Mouse (Mus musculus) layer of hippocampus, postnatal 36 days (tissue): ENCODE measurements at regions not wholly inside any gene's neighbourhood (a gene's known extent, or its start where the extent isn't known, plus 50 kb on each side); places are given as distances from the start of the nearest gene placed in this dataset.
"Not testable (repeated sequence)": the region's sequence is repeated elsewhere in the genome, so short reads cannot be mapped to it uniquely, and the experiment has no call there.

Source experiments
- DNase-seq, 2 experiments: peaks; one replicate each; pipeline ENCODE4 v3.0.0; 2022

GRCm38 (mm10) chr4:89621260-89621659 is 58.0 kb upstream of the Dmrta1 start:
- no peak for DNase-seq

- DNase-seq: no peak
These were observed 74.5 kb upstream of the Dmrta1 start for GRCm38 (mm10) chr4:89604721-89605120.

GRCm38 (mm10) chr4:89575529-89575928 is 103.7 kb upstream of the Dmrta1 start:
- DNase-seq: peak; percentile 21 to 27

GRCm38 (mm10) chr4:89554711-89555466 is 124.3 kb upstream of the Dmrta1 start:
- no peak for DNase-seq

- no peak for DNase-seq
These were observed 126.7 kb upstream of the Dmrta1 start for GRCm38 (mm10) chr4:89552556-89552955.

- no peak for DNase-seq
These were observed 128.7 kb upstream of the Dmrta1 start for GRCm38 (mm10) chr4:89550515-89550914.

- peak in 1 of 2 experiments; percentile 21 for DNase-seq
These were observed 146.8 kb upstream of the Dmrta1 start for GRCm38 (mm10) chr4:89532462-89532861.

GRCm38 (mm10) chr4:89530050-89530911 is 149.0 kb upstream of the Dmrta1 start:
- DNase-seq: no peak

GRCm38 (mm10) chr4:89527966-89528365 is 151.3 kb upstream of the Dmrta1 start:
- no peak for DNase-seq

- no peak for DNase-seq
These were observed 151.9 kb upstream of the Dmrta1 start for GRCm38 (mm10) chr4:89527326-89527725.

GRCm38 (mm10) chr4:89525525-89525924 is 153.7 kb upstream of the Dmrta1 start:
- DNase-seq: not testable (repeated sequence)

- peak; percentile 28 to 48 for DNase-seq
These were observed 154.7 kb upstream of the Dmrta1 start for GRCm38 (mm10) chr4:89524260-89525200.

- DNase-seq: no peak
These were observed 155.6 kb upstream of the Dmrta1 start for GRCm38 (mm10) chr4:89523423-89524259.

- no peak for DNase-seq
These were observed 161.2 kb upstream of the Dmrta1 start for GRCm38 (mm10) chr4:89518027-89518426.

- DNase-seq: no peak
These were observed 163.3 kb upstream of the Dmrta1 start for GRCm38 (mm10) chr4:89515823-89516411.

GRCm38 (mm10) chr4:89514981-89515380 is 164.3 kb upstream of the Dmrta1 start:
- DNase-seq: no peak

- no peak for DNase-seq
These were observed 168.6 kb upstream of the Dmrta1 start for GRCm38 (mm10) chr4:89510593-89510992.

- no peak for DNase-seq
These were observed 169.4 kb upstream of the Dmrta1 start for GRCm38 (mm10) chr4:89509655-89510391.

GRCm38 (mm10) chr4:89508103-89508763 is 171.0 kb upstream of the Dmrta1 start:
- DNase-seq: no peak

- no peak for DNase-seq
These were observed 173.8 kb upstream of the Dmrta1 start for GRCm38 (mm10) chr4:89505368-89505819.
